Mouse (Mus musculus): ENCODE results near the gene Ssu72. TPM values are rescaled to one million over a fixed set of nuclear protein-coding genes. Genes with fewer than 3 reads are reported as not detected.

Ssu72 gene
- polyA plus RNA-seq, 1 experiment: 80.5 TPM

DNA sequence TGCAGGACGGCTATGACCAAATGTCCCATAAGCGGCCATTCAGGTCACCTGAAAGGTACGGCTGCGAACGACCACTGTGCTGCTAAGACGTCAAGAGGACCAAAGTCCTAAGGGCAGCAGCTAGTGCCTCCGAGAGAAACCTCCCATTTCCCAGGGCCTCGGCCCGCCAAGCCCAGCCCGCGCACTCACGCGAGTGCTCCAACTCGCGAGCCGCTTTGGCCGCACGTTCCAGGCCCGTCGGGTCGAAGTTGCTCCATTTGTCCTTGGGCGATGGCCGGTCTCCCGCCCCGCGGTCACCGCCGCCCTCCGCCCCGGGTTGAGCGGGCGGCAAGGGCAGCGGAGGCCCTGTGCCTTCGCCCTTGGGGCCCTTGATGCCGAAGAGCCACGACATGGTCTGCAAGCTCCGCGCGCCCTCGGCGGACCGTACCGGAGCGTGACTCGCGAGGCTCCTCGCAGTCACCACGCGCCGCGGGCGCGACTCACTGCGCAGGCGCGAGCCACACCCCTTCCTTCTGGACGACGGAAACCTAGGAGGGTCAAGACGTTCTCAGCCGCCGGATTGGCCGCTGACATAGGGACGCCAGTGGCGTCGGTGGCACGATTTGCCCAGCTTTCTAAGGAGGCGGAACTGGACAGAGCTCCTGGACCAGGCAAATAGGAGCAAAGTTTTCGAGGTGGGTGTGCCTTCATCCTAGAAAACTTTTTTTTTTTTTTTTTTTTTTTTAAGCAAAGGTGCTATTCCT, 56.2 kb downstream of the Ssu72 start, which contains the start of gene Atad3a:
Atad3a (minus strand) TSS at position 481 of the 743 bp plus-strand sequence.
- Histone ChIP-seq H3K27ac (replicated peaks; ENCODE audit: low read depth, low read length) (peak within 1 kb of the TSS; percentile 82), H3K4me1 (ENCODE audit: control insufficient read depth, insufficient read depth, insufficient read length, low read length) (peaks cover 8% of the 10 kb centered on the region; the same call in 1 of the 2 replicates), H3K4me3 (ENCODE audit: insufficient read depth, low read depth, low read length) (peak within 1 kb of the TSS; percentile 71)

DNA sequence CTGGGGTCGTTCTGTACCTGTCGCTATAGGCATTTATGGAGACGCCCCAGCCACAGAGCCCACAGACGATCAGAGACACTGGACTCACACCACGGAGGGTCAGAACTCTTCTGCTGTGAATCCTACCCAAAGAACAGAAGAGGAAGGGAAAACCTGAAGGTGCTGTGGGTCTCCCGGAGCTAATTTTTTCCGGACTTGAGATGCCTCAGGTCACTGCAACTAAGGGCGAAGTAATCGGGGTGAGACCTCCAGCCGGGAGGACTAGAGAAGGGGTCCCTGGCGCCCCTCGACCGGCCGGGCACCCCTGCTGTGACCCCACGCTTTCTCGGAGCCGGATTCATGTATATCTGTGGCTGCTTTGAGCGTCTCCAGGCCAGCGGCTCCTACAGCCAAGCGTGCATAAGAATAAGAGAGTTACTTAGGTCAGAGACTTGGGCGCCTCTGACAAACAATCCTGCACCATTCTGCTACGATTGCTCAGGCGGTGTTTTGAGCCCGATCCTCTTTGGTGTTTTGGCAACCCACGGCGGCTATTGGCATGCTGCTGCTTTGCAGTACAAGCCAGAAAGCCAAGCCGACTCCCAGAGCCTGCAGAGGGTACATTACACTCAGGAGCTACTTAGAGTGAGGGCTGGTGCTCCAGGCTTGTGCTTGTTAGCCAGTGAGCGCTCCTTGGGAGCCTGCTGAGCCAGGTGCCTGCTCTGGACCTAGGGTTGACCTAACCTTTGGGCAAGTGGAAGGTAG, 56.9 kb downstream of the Ssu72 start:
- peaks cover 8% of the 10 kb centered on the region; the same call in 1 of the 2 replicates for H3K4me1 ChIP-seq (ENCODE audit: control insufficient read depth, insufficient read depth, insufficient read length, low read length)
- no peak overlapping the region for H3K27ac ChIP-seq (replicated peaks; ENCODE audit: low read depth, low read length)

GRCm38 (mm10) chr4:155762357-155762756, 57.8 kb downstream of the Ssu72 start:
- Histone ChIP-seq H3K4me1 (ENCODE audit: control insufficient read depth, insufficient read depth, insufficient read length, low read length) (0 out of 2 replicates have a peak, but pooled peaks cover 3% of the 10 kb centered on the region), H3K4me3 (ENCODE audit: insufficient read depth, low read depth, low read length) (no peak overlapping the region), H3K27ac (replicated peaks; ENCODE audit: low read depth, low read length) (no peak overlapping the region)

More for the DNA sequence above, 56.9 kb downstream of the Ssu72 start:
- peak overlapping the region; percentile 55 for H3K4me3 ChIP-seq (ENCODE audit: insufficient read depth, low read depth, low read length)

GRCm38 (mm10) chr4:155769496-155769879, 64.9 kb downstream of the Ssu72 start:
- Histone ChIP-seq H3K4me1 (ENCODE audit: control insufficient read depth, insufficient read depth, insufficient read length, low read length) (no peaks in the 10 kb centered on the region), H3K4me3 (ENCODE audit: insufficient read depth, low read depth, low read length) (peak overlapping the region; percentile 78), H3K27ac (replicated peaks; ENCODE audit: low read depth, low read length) (peak overlapping the region; percentile 92; the same call in 1 of the 2 replicates)

GRCm38 (mm10) chr4:155769880-155770512, 65.4 kb downstream of the Ssu72 start:
- Histone ChIP-seq H3K4me3 (ENCODE audit: insufficient read depth, low read depth, low read length) (peak overlapping the region; percentile 78), H3K27ac (replicated peaks; ENCODE audit: low read depth, low read length) (peak overlapping the region; percentile 92), H3K4me1 (ENCODE audit: control insufficient read depth, insufficient read depth, insufficient read length, low read length) (no peaks in the 10 kb centered on the region)

- H3K4me1 ChIP-seq (ENCODE audit: control insufficient read depth, insufficient read depth, insufficient read length, low read length): peaks cover 2% of the 10 kb centered on the region; the same call in 1 of the 2 replicates
- H3K27ac ChIP-seq (replicated peaks; ENCODE audit: low read depth, low read length): no peak overlapping the region
- peak overlapping the region; percentile 78; the same call in 1 of the 2 replicates for H3K4me3 ChIP-seq (ENCODE audit: insufficient read depth, low read depth, low read length)
These were observed 66.0 kb downstream of the Ssu72 start for GRCm38 (mm10) chr4:155770626-155771025.

GRCm38 (mm10) chr4:155771706-155772105, 67.1 kb downstream of the Ssu72 start:
- Histone ChIP-seq H3K4me3 (ENCODE audit: insufficient read depth, low read depth, low read length) (no peak overlapping the region), H3K27ac (replicated peaks; ENCODE audit: low read depth, low read length) (no peak overlapping the region), H3K4me1 (ENCODE audit: control insufficient read depth, insufficient read depth, insufficient read length, low read length) (peaks cover 10% of the 10 kb centered on the region)

DNA sequence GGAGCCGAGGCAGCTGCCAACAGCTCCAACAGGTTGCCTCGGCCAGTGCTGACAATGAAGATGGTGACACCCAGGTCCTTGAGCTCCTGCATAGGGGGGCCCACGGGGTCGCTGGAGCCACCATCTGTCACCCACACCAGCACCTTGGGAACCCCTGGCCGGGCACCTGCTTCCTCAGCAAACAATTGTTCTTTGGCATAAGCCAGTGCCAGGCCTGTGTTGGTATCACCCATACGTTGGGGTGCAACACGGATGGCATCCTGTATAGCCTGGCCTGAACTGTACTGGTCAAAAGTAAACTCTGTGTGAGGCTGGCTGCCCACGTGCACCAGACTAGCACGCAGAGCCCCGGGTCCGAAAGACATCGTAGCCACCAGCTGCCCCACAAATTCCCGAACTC, 68.2 kb downstream of the Ssu72 start:
- Histone ChIP-seq H3K27ac (replicated peaks; ENCODE audit: low read depth, low read length) (no peak overlapping the region), H3K4me1 (ENCODE audit: control insufficient read depth, insufficient read depth, insufficient read length, low read length) (peaks cover 15% of the 10 kb centered on the region), H3K4me3 (ENCODE audit: insufficient read depth, low read depth, low read length) (no peak overlapping the region)

DNA sequence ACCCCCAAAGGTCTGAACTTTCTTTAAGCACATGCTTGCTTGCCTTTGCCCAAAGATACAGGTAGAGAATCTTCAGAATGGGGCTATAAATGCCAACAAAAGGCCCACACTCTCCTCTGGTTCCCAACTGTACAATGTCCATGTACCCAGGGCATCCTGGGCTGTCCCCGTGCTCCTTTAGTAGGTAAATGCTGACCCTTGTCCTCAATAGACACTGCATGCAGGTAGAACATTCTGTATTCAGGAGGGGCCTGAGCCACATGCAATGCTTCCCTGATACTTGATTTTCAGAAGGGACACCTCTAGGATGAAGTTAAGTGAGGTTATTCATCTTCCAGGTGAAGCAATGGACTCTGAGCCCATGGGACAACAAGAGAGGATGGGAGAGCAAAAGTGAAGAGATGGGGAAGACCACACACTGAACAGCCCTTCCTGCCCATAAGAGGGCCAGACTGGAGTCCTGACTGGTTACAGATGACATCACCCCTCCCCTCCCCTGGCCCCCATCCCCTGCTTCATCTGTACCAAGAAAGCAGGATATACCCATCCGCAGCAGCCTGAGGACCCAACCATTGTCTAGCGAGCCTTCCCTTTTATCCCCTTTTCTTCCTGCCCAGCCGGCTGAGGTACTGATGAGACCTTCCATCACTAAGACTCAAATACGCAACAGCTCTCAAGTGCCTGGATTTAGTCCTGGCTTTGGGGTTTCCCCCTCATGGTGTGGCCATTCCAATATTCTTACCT, 68.9 kb downstream of the Ssu72 start:
- peak overlapping the region; percentile 56 for H3K4me3 ChIP-seq (ENCODE audit: insufficient read depth, low read depth, low read length)
- peaks cover 15% of the 10 kb centered on the region for H3K4me1 ChIP-seq (ENCODE audit: control insufficient read depth, insufficient read depth, insufficient read length, low read length)
- H3K27ac ChIP-seq (replicated peaks; ENCODE audit: low read depth, low read length): no peak overlapping the region

DNA sequence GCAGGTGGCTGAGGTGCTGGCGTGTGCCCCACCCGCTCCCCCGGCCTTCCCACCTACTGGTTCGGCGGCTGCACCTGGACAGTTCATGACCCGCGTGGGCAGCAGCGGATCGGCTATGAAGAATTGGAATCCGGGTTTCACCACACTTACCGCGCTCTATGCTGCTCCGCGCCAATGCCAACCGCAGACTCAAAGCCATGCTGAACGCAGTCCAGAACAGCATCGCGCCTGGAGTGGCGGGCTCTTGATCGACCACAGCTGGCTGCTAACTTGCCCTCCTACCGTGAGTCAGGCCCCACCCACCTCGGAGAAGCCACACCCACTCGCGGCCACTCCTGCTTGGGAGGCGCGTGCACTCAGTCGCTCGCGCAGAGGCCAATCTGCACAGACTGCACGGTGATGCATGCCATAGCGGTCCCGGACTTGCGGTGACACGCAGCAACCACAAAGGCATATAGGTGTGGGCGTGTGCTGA, 69.7 kb downstream of the Ssu72 start, which contains the start of gene Vwa1:
Vwa1 (minus strand) TSS at position 419 of the 475 bp plus-strand sequence.
- Histone ChIP-seq H3K27ac (replicated peaks; ENCODE audit: low read depth, low read length) (peak within 1 kb of the TSS; percentile 97), H3K4me3 (ENCODE audit: insufficient read depth, low read depth, low read length) (peak within 1 kb of the TSS; percentile 56), H3K4me1 (ENCODE audit: control insufficient read depth, insufficient read depth, insufficient read length, low read length) (peaks cover 18% of the 10 kb centered on the region)

- Histone ChIP-seq H3K4me3 (ENCODE audit: insufficient read depth, low read depth, low read length) (no peak overlapping the region), H3K27ac (replicated peaks; ENCODE audit: low read depth, low read length) (peak overlapping the region; percentile 97)
These were observed 70.6 kb downstream of the Ssu72 start for GRCm38 (mm10) chr4:155774971-155775740.

GRCm38 (mm10) chr4:155775855-155776254, 71.3 kb downstream of the Ssu72 start:
- peak overlapping the region; percentile 97 for H3K27ac ChIP-seq (replicated peaks; ENCODE audit: low read depth, low read length)
- no peak overlapping the region for H3K4me3 ChIP-seq (ENCODE audit: insufficient read depth, low read depth, low read length)
- H3K4me1 ChIP-seq (ENCODE audit: control insufficient read depth, insufficient read depth, insufficient read length, low read length): peaks cover 22% of the 10 kb centered on the region

More at GRCm38 (mm10) chr4:155774971-155775740, 70.6 kb downstream of the Ssu72 start:
- H3K4me1 ChIP-seq (ENCODE audit: control insufficient read depth, insufficient read depth, insufficient read length, low read length): peaks cover 20% of the 10 kb centered on the region

GRCm38 (mm10) chr4:155776704-155777335, 72.2 kb downstream of the Ssu72 start:
- peak overlapping the region; percentile 97 for H3K27ac ChIP-seq (replicated peaks; ENCODE audit: low read depth, low read length)
- H3K4me3 ChIP-seq (ENCODE audit: insufficient read depth, low read depth, low read length): no peak overlapping the region
- H3K4me1 ChIP-seq (ENCODE audit: control insufficient read depth, insufficient read depth, insufficient read length, low read length): peaks cover 25% of the 10 kb centered on the region
